Mouse (Mus musculus) CD8-positive naive resting alpha-beta T cell, adult 2 months (primary cell): ENCODE measurements around the gene Fto.

Experiments used
- DNase-seq, 2 experiments: peaks; one replicate each; pipeline ENCODE4 v3.0.0; 2022; ENCODE audit warnings: low read depth in 2 of 2, low spot score in 2 of 2

Gene Fto

DNA sequence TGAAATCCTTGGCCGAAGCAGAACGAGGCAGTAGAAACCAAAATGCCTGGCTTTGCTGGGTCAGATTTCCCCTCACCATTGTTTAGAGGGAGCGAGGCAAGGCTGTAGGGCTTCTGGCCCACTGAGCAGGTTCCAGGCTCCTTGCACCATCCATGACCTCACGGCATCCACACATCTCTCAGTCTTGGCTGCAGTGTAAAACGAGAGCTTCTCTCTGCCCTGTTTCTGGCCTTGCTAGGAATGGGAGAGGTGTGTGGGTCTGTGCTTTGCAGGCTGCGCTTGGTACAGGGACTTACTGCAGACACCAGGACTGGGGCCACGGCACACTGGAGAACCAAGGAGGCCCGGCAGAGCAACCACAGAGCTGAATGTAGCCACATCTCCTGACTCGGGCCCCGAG lies 132.2 kb downstream of the Fto start:
- no peak for DNase-seq

DNA sequence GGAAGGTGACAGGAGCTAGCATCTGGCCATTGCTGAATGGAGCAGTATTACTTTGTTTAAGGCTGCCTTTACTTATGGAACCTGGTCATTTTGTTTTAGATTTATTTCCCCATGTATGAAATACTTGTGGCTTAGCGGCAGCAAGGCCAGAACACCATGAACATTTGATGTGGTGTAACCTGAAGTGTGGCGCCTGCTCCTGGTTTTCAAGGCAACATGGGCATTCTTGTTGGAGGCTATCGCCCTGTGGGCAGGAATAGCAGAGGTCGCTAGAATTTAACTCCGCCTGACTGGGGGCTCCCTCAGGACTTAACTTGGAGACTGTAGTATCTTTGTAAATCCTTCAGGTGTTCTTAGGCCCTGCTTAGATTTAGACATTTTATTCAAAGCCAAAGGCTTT lies 132.7 kb downstream of the Fto start:
- no peak for DNase-seq

DNA sequence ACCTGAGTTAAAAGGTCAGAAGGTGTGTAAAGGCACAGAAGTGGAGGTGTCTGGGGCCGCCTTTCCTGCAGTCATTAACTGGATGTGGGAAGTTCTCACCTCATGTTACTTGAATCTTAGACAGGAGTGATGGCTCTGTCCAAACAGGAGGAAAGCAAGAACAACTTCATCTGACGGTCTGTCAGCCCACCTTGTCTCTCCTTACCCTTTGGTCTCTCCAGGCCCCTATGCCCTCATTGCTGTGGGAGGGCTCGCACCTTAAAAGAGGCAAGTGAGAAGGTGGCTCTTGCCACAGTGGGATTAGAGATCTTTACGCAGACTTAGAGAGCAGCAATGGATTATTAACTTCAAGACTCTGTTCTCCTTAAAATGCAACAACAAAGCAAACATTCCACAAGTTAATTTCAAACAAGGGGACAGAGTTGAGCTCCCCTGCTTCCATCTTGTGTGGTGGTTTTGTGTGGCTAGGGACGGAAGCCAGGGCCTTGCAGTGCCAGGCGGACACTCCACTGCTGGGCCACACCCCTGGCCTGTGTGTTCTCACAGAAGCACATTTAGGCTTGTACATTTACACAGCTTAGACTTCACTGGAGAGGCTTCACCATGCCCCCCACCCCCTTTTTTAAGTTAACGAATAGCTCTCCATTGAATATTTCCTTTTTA lies 135.5 kb downstream of the Fto start:
- DNase-seq = no peak

DNA sequence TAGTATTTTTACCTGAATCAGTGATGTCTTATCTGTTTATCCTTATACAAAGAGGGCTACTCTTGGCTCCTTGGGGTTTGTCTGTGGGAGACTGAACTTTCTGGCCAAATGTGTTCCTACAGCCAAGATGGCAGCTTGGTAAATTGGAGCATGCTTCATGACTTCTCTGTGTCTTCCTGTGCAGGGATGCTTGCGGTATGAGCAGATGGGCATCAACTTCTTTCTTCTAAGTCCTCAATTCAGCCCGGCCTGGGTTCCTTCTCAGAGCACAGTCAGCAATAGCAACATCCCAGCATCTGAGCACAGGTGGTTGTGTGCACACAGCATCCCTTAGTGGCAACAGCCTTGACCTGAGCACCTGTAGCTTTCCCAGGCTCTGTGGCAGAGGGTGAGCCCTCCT lies 141.6 kb downstream of the Fto start:
- DNase-seq = no peak

DNA sequence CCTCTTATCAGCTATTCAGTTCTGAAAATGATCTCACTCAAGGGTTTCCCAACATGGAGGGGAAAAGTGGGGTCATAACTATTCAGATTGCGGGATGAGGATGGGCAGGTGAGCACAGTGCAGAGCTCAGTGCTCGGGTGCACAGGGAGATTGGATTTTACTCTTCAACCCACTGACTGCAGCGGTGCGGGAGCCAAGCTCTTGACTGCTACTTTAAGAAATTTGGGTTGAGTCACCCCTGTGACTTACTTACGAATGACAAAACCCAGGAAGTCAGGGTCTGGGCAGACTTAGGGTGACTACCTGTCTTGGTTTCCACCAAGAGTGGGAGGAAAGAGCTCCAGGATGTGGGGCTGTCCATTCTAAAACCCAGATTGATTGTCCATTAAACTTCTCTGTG lies 142.3 kb downstream of the Fto start:
- no peak for DNase-seq

DNA sequence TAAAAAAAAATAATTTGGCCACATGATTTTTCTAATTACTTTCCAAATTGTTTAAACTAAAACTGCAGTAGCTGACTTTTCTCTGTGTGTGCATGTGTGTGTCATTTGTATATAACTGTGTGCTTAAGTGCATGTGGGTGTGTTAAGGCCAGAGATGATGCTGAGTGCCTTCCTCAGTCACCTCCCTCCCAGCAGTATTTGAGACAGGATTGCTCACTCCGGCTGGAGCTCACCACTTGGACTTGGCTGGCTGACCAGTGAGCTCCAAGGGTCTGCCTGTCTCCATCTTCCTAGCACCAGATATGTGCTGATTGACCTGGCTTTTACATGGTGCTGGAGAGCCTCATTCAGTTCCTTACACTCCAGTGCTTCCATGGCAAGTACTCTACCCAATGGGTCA lies 144.7 kb downstream of the Fto start:
- DNase-seq = no peak

- DNase-seq = no peak
These were observed 147.6 kb downstream of the Fto start for GRCm38 (mm10) chr8:91460965-91461364.

- DNase-seq = no peak
These were observed 150.4 kb downstream of the Fto start for GRCm38 (mm10) chr8:91463757-91464156.

DNA sequence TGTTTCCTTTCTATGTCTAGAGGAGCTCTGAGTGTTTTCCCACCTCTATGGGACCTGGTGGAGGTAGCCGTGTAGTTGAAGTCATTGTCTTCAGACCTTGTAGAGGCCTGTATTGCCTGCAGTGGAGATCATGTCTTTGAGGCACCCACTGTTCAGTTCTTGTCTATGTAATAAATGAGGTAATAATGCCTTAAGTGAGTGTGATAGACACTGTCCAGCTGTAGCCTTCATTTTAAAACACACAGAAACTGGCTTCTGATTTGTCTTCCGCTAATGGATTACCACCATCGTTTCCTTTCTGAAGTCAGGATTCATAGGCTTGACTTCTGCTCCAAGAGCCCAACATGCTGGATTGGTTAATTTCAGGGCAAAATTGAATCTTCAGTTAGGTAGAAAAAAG lies 154.1 kb downstream of the Fto start:
- no peak for DNase-seq

DNA sequence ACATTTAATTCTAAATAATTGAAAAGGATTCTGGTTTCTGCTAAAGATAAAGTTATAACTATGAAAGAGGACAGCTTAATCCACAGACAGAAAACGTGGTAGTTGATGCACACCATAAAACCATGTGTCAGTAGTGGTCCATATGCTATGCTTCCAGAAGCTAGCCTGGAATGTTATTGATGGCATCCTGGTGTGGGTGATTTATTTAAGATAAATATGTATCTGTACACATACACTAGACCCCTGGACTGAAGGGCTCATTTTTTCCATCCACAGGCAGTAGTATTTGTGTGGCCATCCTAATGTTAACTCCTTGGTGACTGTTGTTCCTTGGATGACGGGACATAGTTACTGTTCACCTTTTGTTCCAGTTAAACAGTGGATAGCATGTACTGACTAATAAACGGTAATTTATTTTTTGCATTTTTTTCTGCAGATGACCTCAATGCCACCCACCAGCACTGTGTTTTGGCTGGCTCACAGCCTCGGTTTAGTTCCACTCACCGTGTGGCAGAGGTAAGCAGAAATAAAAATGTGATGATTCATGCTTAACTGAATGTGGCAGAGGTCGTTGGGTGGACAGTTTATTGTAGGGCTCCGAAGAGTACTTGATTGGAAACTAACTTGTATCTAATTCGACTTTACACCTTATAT lies 154.7 kb downstream of the Fto start:
- no peak for DNase-seq

DNA sequence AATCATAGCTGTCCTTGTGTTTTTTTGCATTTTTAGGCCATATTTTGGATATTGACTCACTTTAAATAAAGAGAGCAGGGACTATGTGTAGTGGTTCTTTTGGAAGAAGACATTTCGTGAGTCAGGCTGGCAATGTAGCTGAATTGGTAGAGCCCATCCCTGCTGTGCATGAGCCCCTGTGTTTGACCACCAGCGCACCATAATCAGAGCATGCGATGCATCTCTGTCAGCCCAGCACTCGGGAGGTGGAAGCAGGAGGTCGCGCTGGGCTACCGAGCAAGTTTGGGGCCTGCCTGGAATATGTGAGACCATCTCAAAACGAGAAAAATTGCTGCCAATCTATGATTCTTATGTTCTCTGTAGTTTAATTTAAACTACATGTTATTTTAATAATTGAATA lies 156.1 kb downstream of the Fto start:
- DNase-seq = no peak

DNA sequence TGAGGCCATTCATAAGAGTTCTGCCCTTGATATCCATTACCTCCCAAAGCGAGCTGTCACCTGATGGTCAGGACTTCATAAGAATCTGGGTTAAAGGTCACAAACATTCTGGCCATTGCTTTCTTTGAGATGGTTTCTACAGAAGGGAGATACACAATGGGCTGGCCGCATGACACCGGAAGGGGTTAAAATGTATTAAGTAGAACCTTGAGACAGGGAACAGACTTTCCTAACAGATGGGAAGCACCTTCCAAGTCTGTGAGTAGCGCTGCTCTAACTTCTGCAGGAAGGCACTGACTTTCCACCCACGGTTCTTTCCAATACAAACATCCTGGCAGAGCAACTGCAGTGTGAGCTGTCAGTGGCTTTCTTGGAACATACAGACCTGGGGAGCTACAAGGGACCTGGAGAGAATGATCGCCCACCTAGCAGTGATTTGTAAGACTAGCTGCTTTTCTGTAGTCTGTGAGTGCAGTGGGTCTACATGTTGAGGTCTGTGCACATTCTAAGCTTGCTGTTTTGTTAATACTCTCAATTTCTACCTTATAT lies 161.5 kb downstream of the Fto start:
- DNase-seq = no peak

- no peak for DNase-seq
These were observed 163.7 kb downstream of the Fto start for GRCm38 (mm10) chr8:91476988-91477387.

- DNase-seq = no peak
These were observed 164.1 kb downstream of the Fto start for GRCm38 (mm10) chr8:91477471-91477870.

- no peak for DNase-seq
These were observed 169.2 kb downstream of the Fto start for GRCm38 (mm10) chr8:91482511-91482910.

- DNase-seq = no peak
These were observed 173.1 kb downstream of the Fto start for GRCm38 (mm10) chr8:91486394-91486793.

DNA sequence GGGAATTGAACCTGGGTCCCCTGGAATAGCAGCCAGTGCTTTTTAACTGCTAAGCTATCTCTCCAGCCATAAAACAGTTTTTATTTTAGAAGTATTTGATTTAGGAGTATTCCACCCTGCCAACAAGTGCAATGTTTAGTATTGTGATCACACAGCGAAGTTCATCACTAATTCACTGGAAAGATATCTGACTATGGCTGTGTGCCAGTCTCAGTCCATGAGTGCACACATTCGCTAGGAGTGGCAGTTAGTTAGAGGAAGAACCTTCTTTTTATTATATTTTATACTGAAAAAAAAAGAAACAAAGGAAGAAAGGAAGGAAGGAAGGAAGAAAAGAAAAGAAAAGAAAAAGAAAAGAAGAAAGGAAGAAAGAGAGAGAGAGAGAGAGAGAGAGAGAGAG lies 174.1 kb downstream of the Fto start:
- DNase-seq = no peak

GRCm38 (mm10) chr8:91488086-91488783 lies 174.9 kb downstream of the Fto start:
- peak in 1 of 2 experiments; percentile 2 for DNase-seq

DNA sequence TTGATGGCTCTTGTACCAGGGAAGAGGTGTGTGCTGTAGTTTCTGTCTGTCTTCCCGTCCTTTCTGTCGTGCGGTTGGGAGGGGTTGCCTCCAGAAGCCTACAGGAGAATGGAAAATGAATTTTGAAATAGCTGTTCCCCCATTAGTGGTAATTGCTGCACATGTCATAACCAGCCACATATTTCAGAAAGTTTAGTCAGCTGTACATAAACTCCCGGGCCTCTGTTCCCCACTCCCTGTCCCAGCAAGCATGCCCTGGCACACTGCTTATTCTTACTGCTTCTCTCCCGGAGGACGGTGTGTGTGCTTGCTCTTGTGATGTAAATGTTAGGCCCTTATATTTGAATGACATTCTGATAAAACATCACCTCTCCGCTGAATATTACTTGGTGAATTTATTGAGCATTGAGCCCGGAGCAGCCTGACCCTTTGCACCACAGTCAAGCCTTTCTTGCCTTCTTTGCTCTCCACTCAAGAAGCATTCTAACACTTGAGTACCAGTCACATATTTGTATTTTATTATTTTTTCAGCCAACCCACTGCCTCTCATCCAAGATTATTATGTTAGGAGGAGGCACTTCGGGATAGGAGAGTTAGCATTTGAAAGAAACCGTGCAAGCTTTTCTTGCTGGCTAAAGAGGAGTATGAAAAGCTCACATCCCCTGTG lies 175.6 kb downstream of the Fto start:
- no peak for DNase-seq

GRCm38 (mm10) chr8:91490065-91490464 lies 176.7 kb downstream of the Fto start:
- no peak for DNase-seq

DNA sequence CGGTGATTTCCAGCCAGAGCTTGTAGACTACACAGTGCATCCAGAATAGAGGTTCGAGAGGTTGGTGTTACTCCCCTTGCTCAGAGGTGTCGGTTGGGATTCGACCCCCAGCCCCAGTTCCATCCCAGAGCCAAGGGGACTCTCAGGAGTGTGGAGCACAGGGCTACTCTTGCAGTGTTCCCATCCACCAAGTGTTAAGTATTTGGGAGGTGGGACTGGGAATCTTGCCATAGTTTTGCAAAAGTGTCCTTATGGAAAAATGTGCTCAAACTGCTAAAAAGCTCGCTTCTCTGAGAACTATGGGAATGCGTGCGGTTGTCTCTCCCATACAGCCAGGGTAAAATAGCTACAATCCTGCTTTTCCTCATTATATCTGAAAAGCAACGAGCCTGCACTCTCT lies 180.0 kb downstream of the Fto start:
- DNase-seq = no peak
